Mouse (Mus musculus) CH12.LX (cell line): ENCODE measurements around the gene Msi2. TPM values are rescaled to one million over a fixed set of nuclear protein-coding genes. Genes with fewer than 3 reads are reported as not detected.

ENCODE experiments used
- DNase-seq: peaks from one replicate; pipeline ENCODE4 v3.0.0-alpha.2; 2013; ENCODE audit errors: extremely low read depth
- H3K27ac ChIP-seq: 2 replicates; pipeline ENCODE4 v1.5.1; 2012; ENCODE audit warnings: low read depth, mild to moderate bottlenecking, control low read depth, moderate library complexity; ENCODE audit not compliant: insufficient read depth
- H3K27me3 ChIP-seq: replicated peaks from 2 replicates; pipeline ENCODE3; 2012; ENCODE audit warnings: inconsistent platforms
- H3K36me3 ChIP-seq, 2 experiments: replicated peaks in 1 of 2; 2 replicates each; pipeline versions ENCODE3 to v1.6.1; 2012; ENCODE audit warnings: inconsistent platforms in 1 of 2, low read length in 1 of 2, mild to moderate bottlenecking in 1 of 2, mixed read lengths in 1 of 2, moderate library complexity in 1 of 2; ENCODE audit not compliant: control insufficient read depth in 1 of 2, insufficient read depth in 1 of 2
- H3K4me1 ChIP-seq, 2 experiments: 2 replicates each; pipeline ENCODE4 v1.6.1; 2012; ENCODE audit warnings: inconsistent platforms in 1 of 2, moderate library complexity in 1 of 2; ENCODE audit not compliant: insufficient read depth in 2 of 2, control insufficient read depth in 1 of 2
- H3K4me2 ChIP-seq: 2 replicates; pipeline ENCODE4 v1.6.1; 2012; ENCODE audit warnings: low read depth, mild to moderate bottlenecking, control low read depth; ENCODE audit not compliant: poor library complexity, insufficient read depth, severe bottlenecking
- H3K4me3 ChIP-seq, 3 experiments: fragments of 150-350 bp in 1 of 3; sonication (generic) in 1 of 3; replicated peaks in 1 of 3; 2 replicates each; pipeline versions ENCODE3 to v1.5.1; 2011 to 2012; ENCODE audit warnings: low read depth in 2 of 3, low read length in 2 of 3, mild to moderate bottlenecking in 2 of 3, moderate library complexity in 2 of 3, control low read depth in 1 of 3, improper control_type of control experiment in 1 of 3, inconsistent platforms in 1 of 3, mixed read lengths in 1 of 3; ENCODE audit not compliant: poor library complexity in 1 of 3
- H3K79me2 ChIP-seq: replicated peaks from 2 replicates; pipeline ENCODE4 v1.6.1; 2012; ENCODE audit warnings: mild to moderate bottlenecking, moderate library complexity; ENCODE audit not compliant: control insufficient read depth, poor library complexity, insufficient read depth, severe bottlenecking; ENCODE audit errors: extremely low read depth
- H3K9ac ChIP-seq: 2 replicates; pipeline ENCODE4 v1.6.1; 2012; ENCODE audit warnings: low read depth, mild to moderate bottlenecking, control low read depth, moderate library complexity; ENCODE audit not compliant: insufficient read depth
- H3K9me3 ChIP-seq: replicated peaks from 2 replicates; pipeline ENCODE3; 2012; ENCODE audit warnings: low read length, inconsistent platforms, mixed read lengths
- BHLHE40 ChIP-seq: IDR thresholded peaks from 2 replicates; pipeline ENCODE4 v1.6.1; 2011; ENCODE audit warnings: mild to moderate bottlenecking, low read depth, low read length, improper control_type of control experiment
- CHD1 ChIP-seq: IDR thresholded peaks from 2 replicates; pipeline ENCODE4 v1.6.1; 2012; ENCODE audit warnings: low read depth, low read length, improper control_type of control experiment, inconsistent platforms
- CHD2 ChIP-seq: IDR thresholded peaks from 2 replicates; pipeline ENCODE4 v1.6.1; 2011; ENCODE audit warnings: low read length, improper control_type of control experiment
- CTCF ChIP-seq, 2 experiments: IDR thresholded peaks in 1 of 2; conservative IDR thresholded peaks in 1 of 2; 2 replicates each; pipeline ENCODE4 v1.5.1; 2011 to 2012; ENCODE audit warnings: low read depth in 2 of 2, low read length in 2 of 2, improper control_type of control experiment in 1 of 2, inconsistent platforms in 1 of 2, mild to moderate bottlenecking in 1 of 2, moderate library complexity in 1 of 2
- E2F4 ChIP-seq: IDR thresholded peaks from 2 replicates; pipeline ENCODE4 v1.6.1; 2011; ENCODE audit warnings: low read depth, low read length, improper control_type of control experiment; ENCODE audit not compliant: insufficient replicate concordance
- ELF1 ChIP-seq: IDR thresholded peaks from 2 replicates; pipeline ENCODE4 v1.6.1; 2014; ENCODE audit warnings: low read depth, mild to moderate bottlenecking, inconsistent platforms, low read length, improper control_type of control experiment
- EP300 ChIP-seq: IDR thresholded peaks from 2 replicates; pipeline ENCODE4 v1.6.1; 2011; ENCODE audit warnings: low read length, improper control_type of control experiment
- JUN ChIP-seq: IDR thresholded peaks from 2 replicates; pipeline ENCODE4 v1.6.1; 2011; ENCODE audit warnings: low read depth, mild to moderate bottlenecking, low read length, improper control_type of control experiment, moderate library complexity; ENCODE audit not compliant: insufficient read depth
- JUND ChIP-seq: conservative IDR thresholded peaks from 2 replicates; pipeline ENCODE4 v1.6.1; 2011; ENCODE audit warnings: low read depth, low read length, improper control_type of control experiment
- KAT2A ChIP-seq: IDR thresholded peaks from 2 replicates; pipeline ENCODE4 v1.6.1; 2012; ENCODE audit warnings: low read length, improper control_type of control experiment, inconsistent platforms; ENCODE audit not compliant: insufficient replicate concordance
- MAFK ChIP-seq: IDR thresholded peaks from 2 replicates; pipeline ENCODE4 v1.6.1; 2011; ENCODE audit warnings: low read length, improper control_type of control experiment; ENCODE audit not compliant: insufficient replicate concordance
- MAX ChIP-seq: IDR thresholded peaks from 2 replicates; pipeline ENCODE4 v1.6.1; 2011; ENCODE audit warnings: low read length, improper control_type of control experiment
- MAZ ChIP-seq: IDR thresholded peaks from 2 replicates; pipeline ENCODE4 v1.6.1; 2012; ENCODE audit warnings: low read depth, mild to moderate bottlenecking, inconsistent platforms, low read length, improper control_type of control experiment, moderate library complexity
- MEF2A ChIP-seq: IDR thresholded peaks from 2 replicates; pipeline ENCODE4 v1.6.1; 2014; ENCODE audit warnings: low read depth, mild to moderate bottlenecking, inconsistent platforms, low read length, improper control_type of control experiment, borderline replicate concordance
- MXI1 ChIP-seq: IDR thresholded peaks from 2 replicates; pipeline ENCODE4 v1.6.1; 2011; ENCODE audit warnings: mild to moderate bottlenecking, low read depth, low read length, improper control_type of control experiment
- MYC ChIP-seq: IDR thresholded peaks from 2 replicates; pipeline ENCODE4 v1.6.1; 2011; ENCODE audit warnings: low read depth, mild to moderate bottlenecking, improper control_type of control experiment, low read length
- PAX5 ChIP-seq: IDR thresholded peaks from 2 replicates; pipeline ENCODE4 v1.6.1; 2012; ENCODE audit warnings: low read length, inconsistent platforms, mixed read lengths
- POLR2A ChIP-seq: IDR thresholded peaks from 2 replicates; pipeline ENCODE4 v1.6.1; 2011; ENCODE audit warnings: low read depth, mild to moderate bottlenecking, improper control_type of control experiment, low read length
- POLR2AphosphoS2 ChIP-seq: IDR thresholded peaks from 2 replicates; pipeline ENCODE4 v1.6.1; 2011; ENCODE audit warnings: low read depth, low read length, improper control_type of control experiment
- RAD21 ChIP-seq: IDR thresholded peaks from 2 replicates; pipeline ENCODE4 v1.6.1; 2011; ENCODE audit warnings: low read depth, mild to moderate bottlenecking, low read length, improper control_type of control experiment, moderate library complexity
- RCOR1 ChIP-seq: conservative IDR thresholded peaks from 2 replicates; pipeline ENCODE4 v1.6.1; 2012; ENCODE audit warnings: low read depth, mild to moderate bottlenecking, inconsistent platforms, low read length, improper control_type of control experiment
- SIN3A ChIP-seq: IDR thresholded peaks from 2 replicates; pipeline ENCODE4 v1.6.1; 2012; ENCODE audit warnings: low read length, improper control_type of control experiment, inconsistent platforms
- SMC3 ChIP-seq: IDR thresholded peaks from 2 replicates; pipeline ENCODE4 v1.6.1; 2011; ENCODE audit warnings: low read depth, low read length, improper control_type of control experiment
- TCF12 ChIP-seq: IDR thresholded peaks from 2 replicates; pipeline ENCODE4 v1.6.1; 2014; ENCODE audit warnings: low read depth, mild to moderate bottlenecking, inconsistent platforms, low read length, improper control_type of control experiment
- UBTF ChIP-seq: IDR thresholded peaks from 2 replicates; pipeline ENCODE4 v1.6.1; 2012; ENCODE audit warnings: low read depth, mild to moderate bottlenecking, inconsistent platforms, low read length, improper control_type of control experiment, moderate library complexity
- ZKSCAN1 ChIP-seq: IDR thresholded peaks from 2 replicates; pipeline ENCODE4 v1.6.1; 2012; ENCODE audit warnings: low read depth, inconsistent platforms, low read length, improper control_type of control experiment, borderline replicate concordance
- ZMIZ1 ChIP-seq: IDR thresholded peaks from 2 replicates; pipeline ENCODE4 v1.6.1; 2012; ENCODE audit warnings: low read depth, mild to moderate bottlenecking, inconsistent platforms, low read length, improper control_type of control experiment
- dilution Hi-C: fragments of 300-500 bp; cut with MboI; formaldehyde crosslinking; loops from 2 replicates; pipeline ENCODE4 v1.14.3; 2020; ENCODE audit warnings: low sequenced_read_pairs; ENCODE audit not compliant: extremely low pct_unique_long_range_greater_than_20kb, extremely low pct_ligation_motif_present
- in situ Hi-C: fragments of 300-500 bp; cut with MboI; formaldehyde crosslinking; loops from 3 replicates; pipeline ENCODE4 v1.14.3; 2019; ENCODE audit warnings: low sequenced_read_pairs, low pct_ligation_motif_present, low pct_unique_long_range_greater_than_20kb, mixed read lengths
- polyA plus RNA-seq: library from polyadenylated mRNA; unstranded; fragments of >175 nt; gene quantifications from 2 replicates; pipeline ENCODE4 v1.2.1, GENCODE M21; 2012; ENCODE audit warnings: low read depth; ENCODE audit not compliant: insufficient read length
- total RNA-seq, 2 experiments: library from RNA; depleted of rRNA; stranded (reverse); fragments of 300-350 nt in 1 of 2; fragments of >200 nt in 1 of 2; gene quantifications; 2 replicates each; pipeline ENCODE4 v1.2.3; 2012 to 2014

The Msi2 gene
- total and polyA plus RNA-seq, 3 experiments = 40.3 to 73.1 (median 52.6) TPM

GRCm38 (mm10) chr11:88599332-88600130 lies 118.8 kb downstream of the Msi2 start (continued):
- TF ChIP-seq MEF2A (no peak), PAX5 (no peak), RAD21 (no peak)
- TF ChIP-seq, all 38 proteins: peak for 7

GRCm38 (mm10) chr11:88598848-88599175 lies 119.5 kb downstream of the Msi2 start:
- peaks cover 14 to 51% of the 10 kb centered on the region in 2 experiments for H3K36me3 ChIP-seq
- TF ChIP-seq TCF12 = no peak
- no peak for TF ChIP-seq ELF1
- no peak for TF ChIP-seq MXI1
- TF ChIP-seq POLR2AphosphoS2 = no peak
- H3K79me2 ChIP-seq = peaks cover 13% of the 10 kb centered on the region
- peak overlapping the region; percentile 21 for H3K9ac ChIP-seq
- no peak for DNase-seq
- H3K4me3 ChIP-seq = no peak overlapping the region
- H3K27ac ChIP-seq = peak overlapping the region; percentile 90
- H3K4me2 ChIP-seq = peak overlapping the region; percentile 40; the same call in 1 of the 2 replicates
- dilution Hi-C loops (no loop called here), in situ Hi-C loops (no loop called here)
- no peaks in the 10 kb centered on the region for H3K27me3 ChIP-seq
- peaks cover 38 to 92% of the 10 kb centered on the region in 2 experiments for H3K4me1 ChIP-seq
- H3K9me3 ChIP-seq = no peaks in the 10 kb centered on the region

GRCm38 (mm10) chr11:88598150-88598847 lies 120.0 kb downstream of the Msi2 start:
- dilution Hi-C loops = no loop called here
- peaks cover 12 to 49% of the 10 kb centered on the region in 2 experiments for H3K36me3 ChIP-seq
- no peaks in the 10 kb centered on the region for H3K9me3 ChIP-seq
- peak overlapping the region; percentile 90 for H3K27ac ChIP-seq
- H3K4me1 ChIP-seq = peaks cover 38 to 92% of the 10 kb centered on the region in 2 experiments
- peak; percentile 74 for DNase-seq
- in situ Hi-C loops = no loop called here
- H3K9ac ChIP-seq = peak overlapping the region; percentile 21
- H3K4me3 ChIP-seq = no peak overlapping the region
- peak overlapping the region; percentile 40; the same call in 1 of the 2 replicates for H3K4me2 ChIP-seq
- H3K79me2 ChIP-seq = peaks cover 13% of the 10 kb centered on the region
- no peaks in the 10 kb centered on the region for H3K27me3 ChIP-seq
- TF ChIP-seq BHLHE40 = peak; percentile 95
- TF ChIP-seq EP300 = peak; percentile 41
- 0 out of 2 replicates have a peak, but pooled peaks have one; percentile 8 for TF ChIP-seq JUND
- TF ChIP-seq POLR2A = no peak; the same call in 1 of the 2 replicates
- TF ChIP-seq MXI1 = no peak
- TF ChIP-seq TCF12 = no peak
- no peak for TF ChIP-seq MYC
- TF ChIP-seq RCOR1 = no peak
- TF ChIP-seq SIN3A = no peak
- TF ChIP-seq KAT2A = 0 out of 2 replicates have a peak, but pooled peaks have one; percentile 1
- peak; percentile 61; the same call in 1 of the 2 replicates for TF ChIP-seq MAZ
- peak; percentile 78 for TF ChIP-seq CHD2
- TF ChIP-seq CHD1 = no peak
- no peak for TF ChIP-seq POLR2AphosphoS2
- peak; percentile 22; the same call in 1 of the 2 replicates for TF ChIP-seq SMC3
- 0 out of 2 replicates have a peak, but pooled peaks have one; percentile 8 for TF ChIP-seq ELF1
- TF ChIP-seq CTCF (conservative IDR thresholded peaks at IDR 0.05 in 1 of 2, IDR thresholded peaks at IDR 0.05 in 1 of 2; ENCODE audit: low read depth in 2 of 2, low read length in 2 of 2) = no peak
- 0 out of 2 replicates have a peak, but pooled peaks have one; percentile 3 for TF ChIP-seq JUN
- peak; percentile 69; the same call in 1 of the 2 replicates for TF ChIP-seq MAFK
- TF ChIP-seq RAD21 = no peak; the same call in 1 of the 2 replicates
- no peak for TF ChIP-seq UBTF
- TF ChIP-seq ZMIZ1 = no peak
- TF ChIP-seq MAX = no peak; the same call in 1 of the 2 replicates
- TF ChIP-seq ZKSCAN1 = no peak
- TF ChIP-seq E2F4 = no peak
